Mouse (Mus musculus) lung, postnatal 0 days (tissue): ENCODE measurements around the gene Ap3m1. TPM values are rescaled to one million over a fixed set of nuclear protein-coding genes. Genes with fewer than 3 reads are reported as not detected.

Source experiments
- ATAC-seq: fragments of 200-750 bp; cut with Nextera tagmentation; 2 replicates; pipeline ENCODE4 v1.8.0; 2017; ENCODE audit warnings: moderate library complexity
- DNase-seq: peaks from one replicate; pipeline ENCODE4 v3.0.0-alpha.2; 2016; ENCODE audit warnings: low spot score
- H3K27ac ChIP-seq: fragments of 300-500 bp; sonication (generic); 2 replicates; pipeline ENCODE4 v1.5.1; 2014; ENCODE audit warnings: antibody characterized with exemption, mild to moderate bottlenecking, low read length, mixed read lengths
- H3K27me3 ChIP-seq: fragments of 300-500 bp; sonication (generic); replicated peaks from 2 replicates; pipeline ENCODE4 v1.6.1; 2014; ENCODE audit warnings: low read length, mixed read lengths; ENCODE audit not compliant: insufficient read depth
- H3K36me3 ChIP-seq: fragments of 300-500 bp; sonication (generic); 2 replicates; pipeline ENCODE4 v1.6.1; 2014; ENCODE audit warnings: low read length, mixed read lengths; ENCODE audit not compliant: insufficient read depth
- H3K4me1 ChIP-seq: fragments of 300-500 bp; sonication (generic); 2 replicates; pipeline ENCODE4 v1.6.1; 2014; ENCODE audit warnings: antibody characterized with exemption, low read depth, low read length, mixed read lengths; ENCODE audit not compliant: insufficient read depth
- H3K4me2 ChIP-seq: fragments of 300-500 bp; sonication (generic); replicated peaks from 2 replicates; pipeline ENCODE4 v1.6.1; 2014; ENCODE audit warnings: low read depth, mild to moderate bottlenecking, low read length, moderate library complexity, mixed read lengths
- H3K4me3 ChIP-seq: fragments of 300-500 bp; sonication (generic); 2 replicates; pipeline ENCODE4 v1.5.1; 2014; ENCODE audit warnings: low read depth, low read length
- H3K9ac ChIP-seq: fragments of 300-500 bp; sonication (generic); replicated peaks from 2 replicates; pipeline ENCODE4 v1.6.1; 2014; ENCODE audit warnings: low read depth, mild to moderate bottlenecking
- H3K9me3 ChIP-seq: fragments of 300-500 bp; sonication (generic); 2 replicates; pipeline ENCODE4 v1.6.1; 2016; ENCODE audit warnings: low read length, mixed read lengths
- CTCF ChIP-seq: IDR thresholded peaks from 2 replicates; pipeline ENCODE4 v1.5.1; 2016; ENCODE audit warnings: antibody characterized with exemption, mild to moderate bottlenecking
- EP300 ChIP-seq: IDR thresholded peaks from 2 replicates; pipeline ENCODE4 v1.6.1; 2016; ENCODE audit warnings: antibody characterized with exemption, mild to moderate bottlenecking, control low read depth
- WGBS: fragments of 180-500 bp; shearing (Covaris S2); extraction: QIAGEN DNeasy Blood & Tissue Kit; methylation state at CpG from one replicate; pipeline ENCODE4 v1.1.7; 2014; 5-methylcytosine and 5-hydroxymethylcytosine counted together
- polyA plus RNA-seq: library from polyadenylated mRNA; unstranded; fragments of >200 nt; fragmentation: Nextera tagmentation; extraction: Ambion mirVana; gene quantifications from 2 replicates; pipeline ENCODE4 v1.2.1, GENCODE M21; 2015

Ap3m1 gene
- polyA plus RNA-seq, 1 experiment from 2014 or later: 39.3 TPM

DNA sequence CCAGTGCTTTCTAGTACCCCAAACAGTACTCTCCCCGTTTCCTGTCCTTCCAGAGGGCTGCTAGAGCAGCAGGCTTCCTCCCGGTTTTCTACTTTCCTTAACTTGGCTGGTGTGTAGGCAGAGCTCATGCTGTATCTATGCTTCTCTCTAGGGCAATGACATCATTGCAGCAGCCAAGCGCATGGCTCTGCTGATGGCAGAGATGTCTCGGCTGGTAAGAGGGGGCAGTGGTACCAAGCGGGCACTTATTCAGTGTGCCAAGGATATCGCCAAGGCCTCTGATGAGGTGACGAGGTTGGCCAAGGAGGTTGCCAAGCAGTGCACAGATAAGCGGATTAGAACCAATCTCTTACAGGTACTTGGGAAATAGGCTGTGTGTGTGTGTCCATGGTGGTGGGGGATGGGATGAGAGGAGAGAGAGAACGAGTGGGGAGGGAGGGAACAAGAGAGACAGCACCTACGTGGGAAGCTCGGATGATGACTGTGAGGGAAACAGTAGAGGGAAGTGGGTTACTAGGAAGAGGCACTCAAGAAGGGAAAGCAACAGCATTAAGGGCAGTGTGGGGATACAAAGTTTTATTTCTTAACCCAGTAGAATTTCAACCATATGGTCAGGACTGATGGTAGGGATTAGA lies 23.2 kb downstream of the Ap3m1 start:
- no peak overlapping the region for H3K27ac ChIP-seq
- no peak for ATAC-seq

DNA sequence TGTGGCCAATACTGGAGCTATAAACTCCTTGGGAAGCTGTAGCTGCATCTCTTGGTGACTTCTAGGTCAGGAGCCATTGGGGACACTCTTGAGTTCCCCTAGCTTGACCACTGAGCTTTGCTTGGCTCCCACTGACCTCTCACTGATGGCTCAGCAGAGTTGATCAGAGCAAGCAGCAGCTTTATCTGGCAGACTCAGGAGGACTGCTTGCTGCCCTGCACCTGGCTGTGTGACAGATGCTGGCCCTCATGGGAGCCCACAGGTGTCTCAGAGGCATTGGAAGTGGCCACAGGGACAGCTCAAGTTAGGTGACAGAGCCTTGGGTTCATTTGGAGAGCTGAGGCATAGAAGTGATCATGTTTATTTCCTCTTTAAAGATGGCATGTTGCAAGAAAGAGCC lies 24.8 kb downstream of the Ap3m1 start:
- Histone ChIP-seq H3K36me3 (peaks cover 55% of the 10 kb centered on the region; the same call in 1 of the 2 replicates), H3K4me2 (no peak overlapping the region), H3K9ac (no peak overlapping the region), H3K4me3 (no peak overlapping the region), H3K4me1 (peaks cover 1% of the 10 kb centered on the region; the same call in 1 of the 2 replicates), H3K27me3 (no peaks in the 10 kb centered on the region), H3K9me3 (no peaks in the 10 kb centered on the region), H3K27ac (no peak overlapping the region)
- no peak for ATAC-seq
- TF ChIP-seq CTCF (no peak), EP300 (no peak)
- DNase-seq: no peak

More for the DNA sequence above, 23.2 kb downstream of the Ap3m1 start:
- Histone ChIP-seq H3K4me1 (peaks cover 3% of the 10 kb centered on the region; the same call in 1 of the 2 replicates), H3K36me3 (peaks cover 48% of the 10 kb centered on the region; the same call in 1 of the 2 replicates), H3K9ac (no peak overlapping the region), H3K4me3 (no peak overlapping the region), H3K4me2 (no peak overlapping the region), H3K27me3 (no peaks in the 10 kb centered on the region), H3K9me3 (no peaks in the 10 kb centered on the region)
- no peak for TF ChIP-seq CTCF
- TF ChIP-seq EP300: no peak
- whole genome bisulfite sequencing: 78% methylated on average over 11 of the region's 11 CpGs
- DNase-seq: no peak

DNA sequence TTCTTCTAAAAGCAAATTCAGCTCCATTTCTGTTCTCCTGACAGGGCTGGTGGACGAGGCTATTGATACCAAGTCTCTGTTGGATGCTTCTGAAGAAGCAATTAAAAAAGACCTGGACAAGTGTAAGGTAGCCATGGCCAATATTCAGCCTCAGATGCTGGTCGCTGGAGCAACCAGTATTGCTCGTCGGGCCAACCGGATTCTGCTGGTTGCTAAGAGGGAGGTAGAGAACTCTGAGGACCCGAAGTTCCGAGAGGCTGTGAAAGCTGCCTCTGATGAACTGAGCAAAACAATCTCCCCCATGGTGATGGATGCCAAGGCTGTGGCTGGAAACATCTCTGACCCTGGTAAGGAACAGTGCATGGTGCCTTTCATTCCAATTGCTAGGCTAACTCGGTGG lies 31.9 kb downstream of the Ap3m1 start:
- no peak overlapping the region for H3K9ac ChIP-seq
- ATAC-seq: no peak
- no peak overlapping the region for H3K4me2 ChIP-seq
- no peak for DNase-seq
- no peaks in the 10 kb centered on the region for H3K4me1 ChIP-seq
- peaks cover 57% of the 10 kb centered on the region for H3K36me3 ChIP-seq
- 95% methylated on average over 8 of the region's 8 CpGs for WGBS
- no peaks in the 10 kb centered on the region for H3K9me3 ChIP-seq
- no peak overlapping the region for H3K4me3 ChIP-seq
- H3K27me3 ChIP-seq: no peaks in the 10 kb centered on the region
- no peak overlapping the region for H3K27ac ChIP-seq
- TF ChIP-seq EP300: no peak

DNA sequence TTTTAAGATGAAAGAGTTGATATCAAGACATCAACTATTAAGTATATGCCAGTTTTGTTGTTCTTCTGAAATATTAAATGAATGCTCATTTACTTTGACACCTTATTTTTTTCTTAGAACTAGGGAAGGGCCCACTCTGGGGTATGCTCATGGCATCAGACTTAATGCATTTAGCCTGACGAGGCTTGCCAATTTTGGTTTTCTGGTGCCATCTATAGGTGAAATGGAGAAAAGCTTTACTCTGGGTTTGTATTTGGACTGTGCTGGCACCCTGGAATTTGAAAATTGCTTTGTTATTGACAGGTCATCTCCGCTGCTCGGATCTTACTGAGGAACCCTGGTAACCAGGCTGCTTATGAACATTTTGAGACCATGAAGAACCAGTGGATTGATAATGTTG lies 33.3 kb downstream of the Ap3m1 start:
- Histone ChIP-seq H3K36me3 (peaks cover 47% of the 10 kb centered on the region), H3K4me3 (no peak overlapping the region), H3K4me1 (no peaks in the 10 kb centered on the region), H3K4me2 (no peak overlapping the region), H3K27me3 (no peaks in the 10 kb centered on the region), H3K9ac (no peak overlapping the region), H3K9me3 (no peaks in the 10 kb centered on the region), H3K27ac (no peak overlapping the region)
- ATAC-seq (peak; percentile 40; the same call in 1 of the 2 replicates), DNase-seq (peak; percentile 40)
- TF ChIP-seq CTCF (peak; percentile 63), EP300 (no peak)
- 51% methylated on average over 3 of the region's 3 CpGs for WGBS

DNA sequence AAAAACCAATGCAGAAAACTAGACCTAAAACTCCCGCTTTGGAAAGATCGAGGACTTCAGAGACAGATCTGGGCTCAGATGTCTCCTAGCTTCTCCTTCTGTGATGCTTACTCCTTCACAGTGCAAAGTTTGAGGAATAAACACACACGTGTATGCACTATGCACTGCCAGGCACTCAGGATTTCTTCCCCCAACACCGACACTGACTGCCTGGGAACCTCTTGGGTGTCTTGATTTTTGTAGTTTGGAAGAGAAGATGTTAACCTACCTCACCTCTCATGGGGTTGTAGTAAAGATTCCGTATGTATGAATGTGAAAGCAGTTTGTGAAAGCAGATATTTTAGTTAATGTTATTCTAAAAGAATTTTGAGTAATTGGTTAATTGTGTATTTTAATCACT lies 34.4 kb downstream of the Ap3m1 start:
- Histone ChIP-seq H3K27me3 (no peaks in the 10 kb centered on the region), H3K9me3 (no peaks in the 10 kb centered on the region), H3K4me2 (no peak overlapping the region), H3K4me1 (no peaks in the 10 kb centered on the region), H3K4me3 (no peak overlapping the region), H3K36me3 (peaks cover 46% of the 10 kb centered on the region), H3K9ac (no peak overlapping the region), H3K27ac (no peak overlapping the region)
- ATAC-seq (no peak), DNase-seq (no peak)
- no peak for TF ChIP-seq CTCF
- no peak for TF ChIP-seq EP300
- WGBS: 91% methylated on average over 5 of the region's 5 CpGs

DNA sequence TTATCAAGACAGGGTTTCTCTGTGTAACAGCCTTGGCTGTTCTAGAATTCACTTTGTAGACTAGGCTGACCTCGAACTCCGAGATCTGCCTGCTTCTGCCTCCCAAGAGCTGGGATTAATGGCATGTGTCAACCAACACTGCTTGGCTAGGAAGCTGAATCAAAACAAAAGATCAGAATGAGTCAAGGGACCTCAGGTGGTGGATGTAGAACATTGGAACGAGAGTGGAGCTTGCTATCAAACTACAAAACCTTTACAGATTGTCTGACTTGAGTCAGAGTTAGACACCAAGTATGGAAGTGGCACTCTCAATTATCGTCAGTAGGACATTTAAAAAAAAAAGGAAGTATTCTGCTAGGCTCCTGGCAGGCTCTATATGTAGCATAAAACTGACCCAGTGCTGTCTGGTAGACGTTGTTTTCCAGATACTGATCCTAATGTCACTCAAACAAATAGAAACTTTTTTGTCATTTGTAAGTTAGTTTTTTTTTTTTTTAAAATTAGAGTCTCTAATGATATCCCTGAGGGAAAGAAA lies 38.4 kb downstream of the Ap3m1 start:
- no peak for TF ChIP-seq EP300
- no peak for TF ChIP-seq CTCF
- peaks cover 27% of the 10 kb centered on the region; the same call in 1 of the 2 replicates for H3K36me3 ChIP-seq

More for the DNA sequence above, 38.4 kb downstream of the Ap3m1 start:
- 74% methylated on average over 5 of the region's 5 CpGs for WGBS
- Histone ChIP-seq H3K4me2 (no peak overlapping the region), H3K27ac (no peak overlapping the region), H3K9ac (no peak overlapping the region), H3K4me3 (no peak overlapping the region), H3K4me1 (no peaks in the 10 kb centered on the region), H3K27me3 (no peaks in the 10 kb centered on the region), H3K9me3 (no peaks in the 10 kb centered on the region)
- ATAC-seq (no peak), DNase-seq (no peak)
